Mouse (Mus musculus) neural tube, embryonic 14.5 days (tissue): ENCODE results near the gene Dmc1. TPM values are rescaled to one million over a fixed set of nuclear protein-coding genes. Genes with fewer than 3 reads are reported as not detected.

Experiments used
- ATAC-seq: fragments of 200-750 bp; cut with Nextera tagmentation; 2 replicates; pipeline ENCODE4 v1.8.0; 2017; ENCODE audit warnings: low read depth, mild to moderate bottlenecking, moderate TSS enrichment, moderate library complexity
- H3K27ac ChIP-seq: fragments of 300-500 bp; sonication (generic); 2 replicates; pipeline ENCODE4 v1.5.1; 2014; ENCODE audit warnings: low read depth, mild to moderate bottlenecking, control low read depth, low read length, moderate library complexity, mixed read lengths
- H3K27me3 ChIP-seq: fragments of 300-500 bp; sonication (generic); 2 replicates; pipeline ENCODE4 v1.6.1; 2014; ENCODE audit warnings: low read length; ENCODE audit not compliant: control insufficient read depth, insufficient read depth
- H3K36me3 ChIP-seq: fragments of 300-500 bp; sonication (generic); 2 replicates; pipeline ENCODE4 v1.6.1; 2014; ENCODE audit warnings: low read length, mixed read lengths; ENCODE audit not compliant: control insufficient read depth, insufficient read depth
- H3K4me1 ChIP-seq: fragments of 300-500 bp; sonication (generic); 2 replicates; pipeline ENCODE4 v1.6.1; 2014; ENCODE audit warnings: low read length; ENCODE audit not compliant: control insufficient read depth, insufficient read depth
- H3K4me2 ChIP-seq: fragments of 300-500 bp; sonication (generic); 2 replicates; pipeline ENCODE4 v1.6.1; 2014; ENCODE audit warnings: mild to moderate bottlenecking, low read depth, low read length, control low read depth
- H3K4me3 ChIP-seq: fragments of 300-500 bp; sonication (generic); 2 replicates; pipeline ENCODE4 v1.5.1; 2014; ENCODE audit warnings: low read depth, low read length, control low read depth, mixed read lengths
- H3K9ac ChIP-seq: fragments of 300-500 bp; sonication (generic); replicated peaks from 2 replicates; pipeline ENCODE4 v1.6.1; 2014; ENCODE audit warnings: low read depth, mild to moderate bottlenecking, control low read depth, low read length, mixed read lengths
- H3K9me3 ChIP-seq: fragments of 300-500 bp; sonication (generic); 2 replicates; pipeline ENCODE4 v1.6.1; 2016; ENCODE audit warnings: low read length; ENCODE audit not compliant: control insufficient read depth
- WGBS: fragments of 180-500 bp; shearing (Covaris S2); extraction: QIAGEN DNeasy Blood & Tissue Kit; methylation state at CpG from one replicate; pipeline ENCODE4 v1.1.7; 2014; 5-methylcytosine and 5-hydroxymethylcytosine counted together
- polyA plus RNA-seq: library from polyadenylated mRNA; unstranded; fragments of >200 nt; fragmentation: Nextera tagmentation; extraction: Ambion mirVana; gene quantifications from 2 replicates; pipeline ENCODE4 v1.2.1, GENCODE M21; 2014

The Dmc1 gene
- polyA plus RNA-seq, 1 experiment from 2014 or later, result 0.88 TPM

GRCm38 (mm10) chr15:79546410-79547288 lies 58.3 kb downstream of the Dmc1 start, which contains the start of gene Ddx17:
Gene Ddx17, minus strand, starts transcription at chr15:79546741.
- Histone ChIP-seq H3K27me3 (no peaks in the 10 kb centered on the region), H3K27ac (peak within 1 kb of the TSS; percentile 99), H3K4me1 (peaks cover 18% of the 10 kb centered on the region), H3K9me3 (no peaks in the 10 kb centered on the region), H3K36me3 (peaks cover 18% of the 10 kb centered on the region), H3K9ac (peak within 1 kb of the TSS; percentile 99), H3K4me2 (peak within 1 kb of the TSS; percentile 84), H3K4me3 (peak within 1 kb of the TSS; percentile 98)
- ATAC-seq, result peak; percentile 97
- 2% methylated on average over 84 of the region's 84 CpGs for WGBS

GRCm38 (mm10) chr15:79545921-79546399 lies 58.9 kb downstream of the Dmc1 start:
- peak overlapping the region; percentile 99 for H3K9ac ChIP-seq
- ATAC-seq, result peak; percentile 82
- peaks cover 23% of the 10 kb centered on the region for H3K36me3 ChIP-seq
- peak overlapping the region; percentile 99 for H3K27ac ChIP-seq
- WGBS, result under 1% methylated on average over 37 of the region's 52 CpGs
- peaks cover 18% of the 10 kb centered on the region for H3K4me1 ChIP-seq
- H3K9me3 ChIP-seq, result no peaks in the 10 kb centered on the region
- H3K4me3 ChIP-seq, result peak overlapping the region; percentile 98
- H3K27me3 ChIP-seq, result no peaks in the 10 kb centered on the region
- H3K4me2 ChIP-seq, result peak overlapping the region; percentile 84

- peak overlapping the region; percentile 99 for H3K27ac ChIP-seq
- peaks cover 27% of the 10 kb centered on the region for H3K36me3 ChIP-seq
- peak overlapping the region; percentile 84 for H3K4me2 ChIP-seq
- H3K9me3 ChIP-seq, result no peaks in the 10 kb centered on the region
- H3K9ac ChIP-seq, result peak overlapping the region; percentile 99
- H3K4me3 ChIP-seq, result peak overlapping the region; percentile 98
- no peaks in the 10 kb centered on the region for H3K27me3 ChIP-seq
- 6% methylated on average over 3 of the region's 3 CpGs for WGBS
- peaks cover 18% of the 10 kb centered on the region for H3K4me1 ChIP-seq
- ATAC-seq, result no peak
Measured at GRCm38 (mm10) chr15:79545496-79545895, 59.4 kb downstream of the Dmc1 start.

GRCm38 (mm10) chr15:79543968-79544367 lies 60.9 kb downstream of the Dmc1 start:
- Histone ChIP-seq H3K36me3 (peaks cover 40% of the 10 kb centered on the region), H3K4me2 (peak overlapping the region; percentile 84), H3K27me3 (no peaks in the 10 kb centered on the region), H3K27ac (no peak overlapping the region), H3K4me3 (peak overlapping the region; percentile 98; the same call in 1 of the 2 replicates), H3K9me3 (no peaks in the 10 kb centered on the region), H3K4me1 (peaks cover 18% of the 10 kb centered on the region), H3K9ac (no peak overlapping the region)
- ATAC-seq, result no peak
- 94% methylated on average over 3 of the region's 3 CpGs for WGBS

- Histone ChIP-seq H3K4me1 (no peaks in the 10 kb centered on the region), H3K9ac (no peak overlapping the region), H3K9me3 (no peaks in the 10 kb centered on the region), H3K27ac (no peak overlapping the region), H3K4me2 (no peak overlapping the region), H3K36me3 (peaks cover 98% of the 10 kb centered on the region), H3K27me3 (no peaks in the 10 kb centered on the region), H3K4me3 (no peak overlapping the region)
- 90% methylated on average over 3 of the region's 3 CpGs for WGBS
- no peak for ATAC-seq
Measured at GRCm38 (mm10) chr15:79533796-79534195, 71.1 kb downstream of the Dmc1 start.

GRCm38 (mm10) chr15:79529935-79530334 lies 75.0 kb downstream of the Dmc1 start:
- H3K9ac ChIP-seq, result no peak overlapping the region
- no peaks in the 10 kb centered on the region for H3K9me3 ChIP-seq
- no peak overlapping the region for H3K4me3 ChIP-seq
- ATAC-seq, result no peak
- H3K36me3 ChIP-seq, result peaks cover 84% of the 10 kb centered on the region
- no peak overlapping the region for H3K27ac ChIP-seq
- H3K27me3 ChIP-seq, result no peaks in the 10 kb centered on the region
- H3K4me1 ChIP-seq, result no peaks in the 10 kb centered on the region
- no peak overlapping the region for H3K4me2 ChIP-seq
- 77% methylated on average over 7 of the region's 7 CpGs for WGBS

- Histone ChIP-seq H3K36me3 (peaks cover 67% of the 10 kb centered on the region), H3K4me1 (no peaks in the 10 kb centered on the region), H3K9ac (no peak overlapping the region), H3K4me2 (no peak overlapping the region), H3K4me3 (no peak overlapping the region), H3K9me3 (no peaks in the 10 kb centered on the region), H3K27me3 (no peaks in the 10 kb centered on the region), H3K27ac (no peak overlapping the region)
- WGBS, result 77% methylated on average over 5 of the region's 5 CpGs
- ATAC-seq, result no peak
Measured at GRCm38 (mm10) chr15:79527991-79528639, 76.8 kb downstream of the Dmc1 start.

GRCm38 (mm10) chr15:79527192-79527591 lies 77.7 kb downstream of the Dmc1 start:
- H3K27ac ChIP-seq, result no peak overlapping the region
- WGBS, result 87% methylated on average over 4 of the region's 4 CpGs
- ATAC-seq, result no peak

More at GRCm38 (mm10) chr15:79527192-79527591, 77.7 kb downstream of the Dmc1 start:
- Histone ChIP-seq H3K4me2 (no peak overlapping the region), H3K27me3 (no peaks in the 10 kb centered on the region), H3K4me1 (no peaks in the 10 kb centered on the region), H3K36me3 (peaks cover 58% of the 10 kb centered on the region), H3K9ac (no peak overlapping the region), H3K4me3 (no peak overlapping the region), H3K9me3 (no peaks in the 10 kb centered on the region)
